Mouse (Mus musculus): ENCODE measurements around the gene Rab9.

- TF ChIP-seq POLR2A (IDR thresholded peaks at IDR 0.05; ENCODE audit: low read depth, low read length) = no peak
- TF ChIP-seq CTCF (IDR thresholded peaks at IDR 0.05; ENCODE audit: extremely low read depth, insufficient read length, insufficient replicate concordance, low read depth, low read length) = no peak
Observed at GRCm38 (mm10) chrX:166407865-166408264, 71.8 kb downstream of the Rab9 start.
